Mouse (Mus musculus) lung, postnatal 0 days (tissue): ENCODE measurements at regions not wholly inside any gene's neighbourhood (a gene's known extent, or its start where the extent isn't known, plus 50 kb on each side); places are given as distances from the start of the nearest gene placed in this dataset.

Experiments used
- CTCF ChIP-seq: IDR thresholded peaks from 2 replicates; pipeline ENCODE4 v1.5.1; 2016; ENCODE audit warnings: antibody characterized with exemption, mild to moderate bottlenecking
- EP300 ChIP-seq: IDR thresholded peaks from 2 replicates; pipeline ENCODE4 v1.6.1; 2016; ENCODE audit warnings: antibody characterized with exemption, mild to moderate bottlenecking, control low read depth

DNA sequence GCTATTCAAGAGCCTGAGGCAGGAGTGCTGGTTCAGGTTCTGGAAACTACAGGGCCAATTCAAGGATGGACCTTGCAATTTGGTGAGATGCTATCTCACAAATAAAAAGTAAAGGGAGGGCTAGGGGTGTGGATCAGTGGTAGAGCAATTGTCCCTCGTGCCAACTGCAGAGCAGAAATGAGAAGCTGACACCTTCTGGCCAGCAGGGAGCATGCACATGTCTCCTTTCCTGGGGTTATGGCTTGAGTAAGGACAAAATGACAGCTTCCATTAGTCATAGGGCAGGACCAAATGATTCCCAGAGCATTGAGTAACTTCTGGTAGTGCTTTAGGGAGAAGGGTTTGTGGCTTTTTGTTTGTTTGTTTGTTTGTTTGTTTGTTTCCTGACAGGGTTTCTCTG, 56.5 kb upstream of the Tmprss2 start:
- TF ChIP-seq CTCF (peak; percentile 67), EP300 (no peak)
